Mouse (Mus musculus) limb, embryonic 11.5 days (tissue): ENCODE data around the gene Gja1. TPM values are rescaled to one million over a fixed set of nuclear protein-coding genes. Genes with fewer than 3 reads are reported as not detected.
"Not testable (repeated sequence)": the region's sequence is repeated elsewhere in the genome, so short reads cannot be mapped to it uniquely, and the experiment has no call there.

Experiments
- ATAC-seq: fragments of 200-750 bp; cut with Nextera tagmentation; 2 replicates; pipeline ENCODE4 v1.8.0; 2017; ENCODE audit warnings: low read depth; ENCODE audit not compliant: insufficient number of reproducible peaks, low FRiP score, low TSS enrichment
- DNase-seq: peaks from one replicate; pipeline ENCODE4 v3.0.0-alpha.2; 2015; ENCODE audit warnings: low spot score
- H3K27ac ChIP-seq: fragments of 300-500 bp; sonication (generic); replicated peaks from 2 replicates; pipeline ENCODE4 v1.5.1; 2014; ENCODE audit warnings: low read depth, mild to moderate bottlenecking, low read length
- H3K27me3 ChIP-seq: fragments of 300-500 bp; sonication (generic); 2 replicates; pipeline ENCODE4 v1.6.1; 2014; ENCODE audit warnings: mild to moderate bottlenecking, low read length, mixed read lengths; ENCODE audit not compliant: control insufficient read depth, insufficient read depth
- H3K36me3 ChIP-seq: fragments of 300-500 bp; sonication (generic); 2 replicates; pipeline ENCODE4 v1.6.1; 2014; ENCODE audit warnings: mild to moderate bottlenecking, low read length, moderate library complexity, mixed read lengths; ENCODE audit not compliant: control insufficient read depth, insufficient read depth
- H3K4me1 ChIP-seq: fragments of 300-500 bp; sonication (generic); 2 replicates; pipeline ENCODE4 v1.6.1; 2014; ENCODE audit warnings: low read length, mixed read lengths; ENCODE audit not compliant: control insufficient read depth, insufficient read depth
- H3K4me2 ChIP-seq: fragments of 300-500 bp; sonication (generic); 2 replicates; pipeline ENCODE4 v1.6.1; 2014; ENCODE audit warnings: low read depth, mild to moderate bottlenecking, moderate library complexity; ENCODE audit not compliant: severe bottlenecking
- H3K4me3 ChIP-seq: fragments of 300-500 bp; sonication (generic); 2 replicates; pipeline ENCODE4 v1.5.1; 2014; ENCODE audit warnings: low read depth, low read length
- H3K9ac ChIP-seq: fragments of 300-500 bp; sonication (generic); 2 replicates; pipeline ENCODE4 v1.6.1; 2014; ENCODE audit warnings: mild to moderate bottlenecking, low read length
- H3K9me3 ChIP-seq: fragments of 300-500 bp; sonication (generic); 2 replicates; pipeline ENCODE4 v1.6.1; 2016; ENCODE audit warnings: low read length; ENCODE audit not compliant: control insufficient read depth
- WGBS: fragments of 180-500 bp; shearing (Covaris S2); extraction: QIAGEN DNeasy Blood & Tissue Kit; methylation state at CpG from one replicate; pipeline ENCODE4 v1.1.7; 2014; 5-methylcytosine and 5-hydroxymethylcytosine counted together
- polyA plus RNA-seq: library from polyadenylated mRNA; unstranded; fragments of >200 nt; fragmentation: Nextera tagmentation; extraction: Ambion mirVana; gene quantifications from 2 replicates; pipeline ENCODE4 v1.2.1, GENCODE M21; 2014

Gja1 gene
- polyA plus RNA-seq, 1 experiment from 2014 or later: 333 TPM

GRCm38 (mm10) chr10:56377966-56378647, 977 bp downstream of the Gja1 start:
- H3K4me3 ChIP-seq: peak overlapping the region; percentile 75
- no peaks in the 10 kb centered on the region for H3K27me3 ChIP-seq
- no peaks in the 10 kb centered on the region for H3K36me3 ChIP-seq
- peak overlapping the region; percentile 98 for H3K9ac ChIP-seq
- H3K4me2 ChIP-seq: peak overlapping the region; percentile 71
- DNase-seq: peak; percentile 70
- ATAC-seq: 0 out of 2 replicates have a peak, but pooled peaks have one; percentile 7
- no peaks in the 10 kb centered on the region for H3K9me3 ChIP-seq
- peak overlapping the region; percentile 78 for H3K27ac ChIP-seq
- under 1% methylated on average over 25 of the region's 25 CpGs for WGBS
- 0 out of 2 replicates have a peak, but pooled peaks cover 3% of the 10 kb centered on the region for H3K4me1 ChIP-seq

GRCm38 (mm10) chr10:56378648-56379254, 1.6 kb downstream of the Gja1 start:
- ATAC-seq: peak; percentile 54

GRCm38 (mm10) chr10:56379720-56380119, 2.6 kb downstream of the Gja1 start:
- H3K27me3 ChIP-seq: no peaks in the 10 kb centered on the region
- H3K4me2 ChIP-seq: peak overlapping the region; percentile 71
- no peaks in the 10 kb centered on the region for H3K36me3 ChIP-seq
- no peaks in the 10 kb centered on the region for H3K9me3 ChIP-seq
- WGBS: 8% methylated on average over 7 of the region's 7 CpGs
- H3K4me3 ChIP-seq: peak overlapping the region; percentile 75
- DNase-seq (no peak), ATAC-seq (no peak)
- 0 out of 2 replicates have a peak, but pooled peaks cover 3% of the 10 kb centered on the region for H3K4me1 ChIP-seq
- H3K27ac ChIP-seq: no peak overlapping the region
- peak overlapping the region; percentile 98 for H3K9ac ChIP-seq

More at GRCm38 (mm10) chr10:56378648-56379254, 1.6 kb downstream of the Gja1 start:
- peak; percentile 83 for DNase-seq
- Histone ChIP-seq H3K36me3 (no peaks in the 10 kb centered on the region), H3K4me1 (0 out of 2 replicates have a peak, but pooled peaks cover 3% of the 10 kb centered on the region), H3K4me3 (peak overlapping the region; percentile 75), H3K27me3 (no peaks in the 10 kb centered on the region), H3K9me3 (no peaks in the 10 kb centered on the region), H3K4me2 (peak overlapping the region; percentile 71), H3K9ac (peak overlapping the region; percentile 98), H3K27ac (peak overlapping the region; percentile 78)
- under 1% methylated on average over 35 of the region's 35 CpGs for WGBS

- no peak overlapping the region for H3K27ac ChIP-seq
- no peak for ATAC-seq
- H3K9ac ChIP-seq: no peak overlapping the region
- H3K27me3 ChIP-seq: no peaks in the 10 kb centered on the region
- H3K4me1 ChIP-seq: no peaks in the 10 kb centered on the region
- H3K4me3 ChIP-seq: no peak overlapping the region
- WGBS: 89% methylated on average over 13 of the region's 13 CpGs
- no peaks in the 10 kb centered on the region; the same call in 1 of the 2 replicates for H3K9me3 ChIP-seq
- H3K4me2 ChIP-seq: no peak overlapping the region
- no peak for DNase-seq
- peaks cover 16% of the 10 kb centered on the region for H3K36me3 ChIP-seq
These were observed 8.3 kb downstream of the Gja1 start for GRCm38 (mm10) chr10:56385195-56386109.

- WGBS: 53% methylated on average over 6 of the region's 6 CpGs
- Histone ChIP-seq H3K4me1 (no peaks in the 10 kb centered on the region), H3K9me3 (no peaks in the 10 kb centered on the region), H3K4me3 (no peak overlapping the region), H3K27me3 (no peaks in the 10 kb centered on the region), H3K36me3 (peaks cover 11% of the 10 kb centered on the region), H3K9ac (no peak overlapping the region), H3K27ac (no peak overlapping the region), H3K4me2 (no peak overlapping the region)
- DNase-seq (no peak), ATAC-seq (no peak)
These were observed 16.1 kb downstream of the Gja1 start for GRCm38 (mm10) chr10:56393095-56393784.

- H3K27ac ChIP-seq, H3K4me3 ChIP-seq, ATAC-seq, DNase-seq, H3K4me2 ChIP-seq, H3K27me3 ChIP-seq, H3K4me1 ChIP-seq, H3K9me3 ChIP-seq, H3K36me3 ChIP-seq, H3K9ac ChIP-seq: not testable (repeated sequence)
- WGBS: 85% methylated on average over 7 of the region's 7 CpGs
These were observed 16.8 kb downstream of the Gja1 start for GRCm38 (mm10) chr10:56393815-56394417.

GRCm38 (mm10) chr10:56397875-56398274, 20.7 kb downstream of the Gja1 start:
- H3K4me3 ChIP-seq: no peak overlapping the region
- H3K36me3 ChIP-seq: no peaks in the 10 kb centered on the region
- no peak overlapping the region for H3K27ac ChIP-seq
- no peaks in the 10 kb centered on the region for H3K9me3 ChIP-seq
- no peak overlapping the region for H3K4me2 ChIP-seq
- ATAC-seq (no peak), DNase-seq (no peak)
- H3K9ac ChIP-seq: no peak overlapping the region
- 81% methylated on average over 8 of the region's 8 CpGs for WGBS
- no peaks in the 10 kb centered on the region for H3K4me1 ChIP-seq
- no peaks in the 10 kb centered on the region for H3K27me3 ChIP-seq
